Mouse (Mus musculus) gastrocnemius, postnatal 25 days (tissue): ENCODE results near the gene Nsun7. TPM values are rescaled to one million over a fixed set of nuclear protein-coding genes. Genes with fewer than 3 reads are reported as not detected.
A peak's percentile ranks its signal among the peaks of the same experiment; 100 is the strongest.

Experiments used
- DNase-seq: peaks from one replicate; pipeline ENCODE4 v3.0.0; 2022
- total RNA-seq, 2 experiments: library from RNA; stranded (reverse); gene quantifications; 1 replicate in 1 of 2; 2 replicates in 1 of 2; pipeline ENCODE4 v1.2.3; 2021

Gene Nsun7
- total RNA-seq, 2 experiments from 2014 or later = not detected

DNA sequence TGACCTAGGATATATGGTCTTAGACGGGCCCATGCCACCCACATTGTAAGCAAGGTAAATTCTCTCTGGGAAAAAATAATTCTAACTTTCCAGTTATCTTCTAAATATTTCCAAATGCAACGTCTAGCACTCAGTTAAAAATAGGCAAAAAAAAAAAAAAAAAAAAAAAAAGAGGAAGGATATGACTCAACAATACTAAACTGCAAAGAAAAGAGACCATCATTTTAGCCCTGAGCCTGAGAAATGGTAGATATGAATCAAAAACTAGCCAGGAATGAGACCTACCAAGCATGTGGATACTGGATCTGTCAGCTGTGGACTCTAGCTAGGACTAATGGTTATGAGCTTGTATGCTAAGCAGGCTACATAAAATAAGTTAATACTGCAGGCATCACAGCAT is 20.0 kb downstream of the Nsun7 start:
- DNase-seq = no peak

DNA sequence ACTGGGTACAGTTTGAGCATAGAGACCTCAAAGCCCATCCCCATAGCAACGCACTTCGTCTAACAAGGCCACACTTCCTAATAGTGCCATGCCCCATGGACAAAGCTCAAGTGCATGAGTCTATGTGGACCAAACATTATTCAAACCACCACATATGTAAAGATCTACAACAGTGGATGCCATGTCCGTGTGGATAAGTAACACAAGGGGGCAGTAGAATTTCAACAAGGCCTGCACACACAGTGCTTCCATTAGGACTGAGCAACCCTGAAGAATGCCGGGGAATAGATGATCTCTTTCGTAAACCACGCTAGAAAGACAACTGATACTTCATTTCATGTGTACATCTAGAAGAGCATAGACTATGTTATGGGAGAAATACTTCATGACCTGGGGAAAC is 21.0 kb downstream of the Nsun7 start:
- no peak for DNase-seq

DNA sequence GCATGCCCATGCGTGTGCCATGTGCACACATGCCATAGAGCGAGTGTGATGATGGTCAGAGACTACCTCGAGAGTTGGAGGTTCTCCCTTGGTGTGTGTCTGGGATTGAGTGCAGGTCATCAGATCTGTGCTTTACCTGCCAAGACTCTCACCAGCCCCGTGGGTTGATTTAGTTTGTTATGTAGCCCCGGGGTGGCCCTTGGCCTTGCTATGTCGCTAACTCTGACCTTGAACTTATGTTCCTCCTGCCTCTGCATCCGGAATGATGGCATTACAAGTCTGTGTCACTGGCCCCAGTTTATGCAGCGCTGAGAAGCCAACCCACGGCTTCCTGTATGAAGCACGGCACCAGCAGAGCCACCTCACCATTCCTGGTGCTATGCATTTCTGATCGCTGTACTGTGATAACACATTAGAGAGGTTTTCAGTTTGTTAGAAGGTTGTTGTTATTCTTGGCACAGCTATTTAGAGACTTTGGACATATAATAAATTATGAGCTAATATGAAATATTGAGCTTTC is 34.5 kb downstream of the Nsun7 start:
- DNase-seq = no peak

DNA sequence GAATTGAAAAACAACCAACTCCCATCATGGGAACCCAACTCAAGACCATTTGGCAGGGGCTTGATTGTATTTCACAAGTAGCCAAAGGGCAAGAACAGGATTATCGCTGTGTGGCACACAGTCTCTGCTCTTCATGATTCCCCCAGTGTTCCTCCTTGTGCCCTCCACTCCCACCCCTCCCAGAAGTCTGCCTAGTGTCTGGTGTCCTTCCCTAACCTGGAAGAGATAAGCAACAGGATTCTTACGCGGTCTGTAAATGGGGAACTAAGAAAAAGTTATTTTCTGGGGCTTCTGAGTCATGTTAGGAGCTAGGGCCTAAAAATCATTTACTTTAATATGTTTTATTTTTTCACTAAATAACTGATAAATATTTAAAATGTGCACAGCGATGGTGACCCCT is 35.3 kb downstream of the Nsun7 start:
- no peak for DNase-seq

DNA sequence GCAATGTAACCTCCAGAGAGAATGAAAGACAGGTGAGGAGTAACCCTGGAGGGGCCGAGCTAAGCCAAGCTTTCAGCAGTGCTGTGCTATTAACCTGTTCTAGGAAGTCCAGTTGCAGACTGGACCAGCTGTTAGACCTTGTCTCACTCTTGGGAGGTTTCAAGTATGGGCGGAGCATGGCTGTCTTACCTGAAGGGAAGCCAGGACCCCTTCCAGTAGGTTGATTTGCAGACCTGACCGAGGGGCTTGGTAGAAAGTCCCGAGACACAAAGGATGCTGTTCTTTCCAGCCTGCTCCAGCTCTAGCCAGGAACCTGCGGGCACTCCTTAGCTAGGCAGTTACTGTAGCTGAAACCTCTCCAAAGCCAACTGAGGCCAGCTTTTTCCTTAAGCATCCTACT is 36.4 kb downstream of the Nsun7 start:
- DNase-seq = no peak

DNA sequence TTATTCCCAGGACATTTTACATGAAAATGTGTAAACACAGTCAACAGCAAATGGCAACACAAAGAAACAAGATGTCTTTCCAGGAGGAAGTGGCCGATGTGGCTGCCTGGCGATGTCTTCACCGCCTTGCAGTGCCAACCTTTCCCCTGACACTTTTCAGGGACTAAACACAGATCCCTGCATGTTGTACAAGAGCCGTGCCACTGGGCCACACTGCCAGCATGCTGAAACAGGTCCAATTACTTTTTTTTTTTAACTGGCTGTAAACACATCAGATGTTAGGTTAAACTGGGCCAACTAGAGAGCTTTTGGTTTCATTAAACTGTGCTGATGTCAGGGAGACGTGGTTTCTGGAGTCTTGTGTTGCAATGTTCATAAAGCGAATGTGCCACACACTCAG is 39.2 kb downstream of the Nsun7 start:
- DNase-seq = no peak

DNA sequence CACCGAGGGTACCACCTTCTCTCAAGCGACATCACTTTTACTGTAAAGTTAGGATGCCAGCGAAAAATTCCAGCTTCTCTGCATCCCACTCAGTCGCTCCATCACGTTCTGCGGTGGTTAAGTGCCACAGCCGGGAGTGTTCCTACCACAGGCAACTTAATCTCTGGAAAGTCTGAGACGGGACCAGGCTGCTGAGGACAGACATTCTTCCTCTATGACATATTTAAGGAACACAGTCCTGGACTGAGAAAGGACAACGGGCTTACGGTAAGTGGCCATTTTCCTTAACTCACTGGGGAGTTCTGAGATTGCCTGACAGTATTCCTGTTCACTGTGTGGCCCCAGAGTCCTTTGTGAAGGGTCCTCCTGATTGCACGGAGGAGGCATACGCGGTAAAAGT is 40.9 kb downstream of the Nsun7 start:
- no peak for DNase-seq

DNA sequence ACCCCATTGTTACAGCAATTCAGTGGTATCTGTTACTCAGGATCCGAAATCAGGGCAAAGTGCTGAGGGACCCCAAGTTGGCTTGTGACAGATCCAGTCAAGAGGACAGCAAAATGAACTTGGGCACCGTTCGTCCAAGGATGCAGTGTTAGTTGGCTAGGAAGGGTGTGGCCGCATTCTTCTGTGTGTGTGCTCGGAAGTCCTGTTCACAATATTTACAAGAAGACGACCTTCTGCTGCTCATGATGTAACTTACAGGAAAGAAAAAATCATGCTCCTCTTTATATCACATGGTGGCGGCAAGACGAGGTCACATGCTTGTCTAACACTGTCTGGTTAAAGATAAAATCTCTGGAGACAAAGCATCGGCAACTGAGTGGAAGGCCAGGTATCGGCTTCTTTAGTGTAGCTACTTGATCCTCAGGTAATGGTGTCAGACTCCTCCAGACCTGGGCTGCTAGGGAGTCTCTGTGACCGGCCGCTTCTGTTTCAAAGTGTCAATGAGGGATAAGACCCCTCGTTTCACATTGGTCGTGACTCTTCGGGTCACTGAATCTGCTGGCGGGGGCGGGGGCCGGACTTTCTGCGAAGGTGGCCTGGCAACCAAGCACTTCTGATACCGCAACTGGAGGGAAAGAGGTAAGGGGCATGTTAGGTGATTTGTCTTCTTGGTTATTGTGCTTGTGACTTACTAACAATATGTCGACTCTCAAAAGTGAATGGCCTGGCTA is 42.6 kb downstream of the Nsun7 start:
- no peak for DNase-seq

DNA sequence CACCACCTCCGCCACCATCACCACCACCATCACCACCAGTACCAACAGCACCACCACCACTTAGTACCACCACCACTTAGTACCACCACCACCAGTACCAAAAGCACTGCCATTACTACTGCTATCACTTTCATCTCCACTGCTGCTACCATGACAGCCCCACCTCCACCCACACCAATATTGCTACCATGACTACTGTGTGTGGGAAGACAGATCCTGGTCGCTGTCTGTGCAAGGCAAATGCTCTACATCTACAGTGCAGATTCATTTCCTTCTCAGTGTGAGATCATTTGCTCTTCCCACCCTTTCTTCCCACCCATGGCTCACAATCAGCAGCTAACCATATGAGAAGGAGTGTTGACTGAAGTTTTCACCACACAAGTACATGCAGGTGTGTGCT is 43.2 kb downstream of the Nsun7 start:
- DNase-seq = no peak

DNA sequence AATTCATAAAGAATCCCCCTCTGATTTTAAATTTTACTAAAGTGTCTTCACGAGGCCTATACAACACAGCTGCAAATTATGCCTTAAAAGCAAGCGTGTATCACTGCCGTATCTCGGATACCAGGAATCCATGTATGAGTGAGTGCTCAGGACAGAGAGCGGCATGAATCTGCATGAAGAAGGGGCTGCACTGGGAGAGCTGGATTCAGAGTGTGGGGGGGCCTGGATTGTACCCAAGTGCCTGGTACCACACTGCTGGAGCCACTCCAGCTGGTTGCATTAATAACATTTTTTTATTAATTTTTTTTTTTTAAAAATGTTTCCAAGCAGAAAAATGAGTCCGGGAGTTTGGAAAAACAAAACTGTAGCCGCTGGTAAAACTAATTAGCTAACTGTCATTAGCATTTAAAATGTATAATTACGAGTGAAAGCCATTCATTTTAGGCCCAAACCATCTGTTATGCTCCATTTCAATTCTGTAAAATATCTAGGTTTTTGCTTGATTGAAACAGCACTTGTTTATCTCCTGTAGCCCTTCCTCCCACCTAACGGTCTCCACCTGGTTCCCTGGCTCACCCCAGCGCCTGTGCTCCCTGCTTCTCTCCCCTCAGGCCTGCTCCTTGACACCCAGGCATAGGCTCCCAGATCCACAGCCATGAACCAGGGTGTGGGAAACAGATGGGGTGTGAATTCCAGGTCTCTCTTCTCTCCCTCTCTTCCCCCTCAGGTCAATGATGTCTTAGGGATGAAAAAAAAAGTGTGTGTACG is 44.8 kb downstream of the Nsun7 start:
- no peak for DNase-seq

DNA sequence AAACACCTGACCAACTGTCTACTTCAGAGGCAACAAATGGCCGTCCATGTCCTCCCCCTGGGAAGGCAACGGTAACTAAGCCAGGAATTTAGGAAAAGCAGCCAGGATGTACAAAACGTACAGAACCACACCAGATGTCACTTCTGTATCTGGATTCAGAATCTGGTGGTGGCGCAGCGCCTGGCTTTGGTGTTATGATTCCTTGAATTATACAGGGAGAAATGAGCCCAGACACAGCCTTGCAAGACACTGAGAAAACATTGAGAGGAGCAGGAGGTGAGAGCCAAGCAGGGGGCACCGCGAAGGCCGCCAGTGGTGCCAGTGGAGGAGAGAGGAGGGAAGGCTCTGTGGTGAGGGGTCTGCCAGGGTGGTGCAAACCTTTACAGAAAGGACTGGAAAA is 45.8 kb downstream of the Nsun7 start:
- no peak for DNase-seq

DNA sequence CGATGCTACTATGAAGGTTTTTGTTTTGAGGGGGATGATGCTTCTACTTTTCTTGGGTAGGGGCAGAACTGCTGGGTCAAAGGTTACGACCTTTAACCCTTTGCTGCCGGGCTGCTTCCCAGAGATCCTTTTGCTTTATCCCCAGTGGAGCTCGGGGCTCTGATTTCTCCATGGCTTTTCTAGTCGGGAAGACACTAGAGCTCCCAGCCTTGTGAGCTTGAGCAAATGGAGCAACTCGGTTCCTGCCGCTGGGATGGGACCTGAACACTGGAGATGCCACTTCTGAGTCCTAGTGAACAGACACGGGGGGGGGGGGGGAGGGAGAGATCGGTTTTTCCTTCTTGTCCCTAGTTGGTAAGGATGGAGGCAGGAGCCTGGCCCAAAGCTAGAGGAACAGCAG is 50.6 kb downstream of the Nsun7 start:
- no peak for DNase-seq

DNA sequence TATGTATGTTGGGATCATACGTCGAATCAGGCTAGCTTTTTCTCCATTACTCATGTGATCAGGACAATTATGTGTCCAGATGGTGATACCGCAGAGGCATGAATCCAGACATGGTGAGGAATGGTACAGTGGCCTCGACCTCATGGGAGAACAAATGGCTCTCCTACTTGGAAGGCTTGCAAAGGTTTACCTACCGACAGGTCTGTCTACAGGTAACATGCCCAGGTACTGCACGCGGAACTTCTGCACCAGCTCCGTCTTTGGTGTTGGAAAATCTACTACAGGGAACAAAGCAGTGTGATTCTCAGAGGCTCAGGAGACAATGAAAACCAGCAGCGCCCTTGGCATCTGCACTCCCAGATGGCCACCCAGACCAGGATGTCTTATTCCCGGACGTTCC is 51.1 kb downstream of the Nsun7 start:
- DNase-seq = no peak

DNA sequence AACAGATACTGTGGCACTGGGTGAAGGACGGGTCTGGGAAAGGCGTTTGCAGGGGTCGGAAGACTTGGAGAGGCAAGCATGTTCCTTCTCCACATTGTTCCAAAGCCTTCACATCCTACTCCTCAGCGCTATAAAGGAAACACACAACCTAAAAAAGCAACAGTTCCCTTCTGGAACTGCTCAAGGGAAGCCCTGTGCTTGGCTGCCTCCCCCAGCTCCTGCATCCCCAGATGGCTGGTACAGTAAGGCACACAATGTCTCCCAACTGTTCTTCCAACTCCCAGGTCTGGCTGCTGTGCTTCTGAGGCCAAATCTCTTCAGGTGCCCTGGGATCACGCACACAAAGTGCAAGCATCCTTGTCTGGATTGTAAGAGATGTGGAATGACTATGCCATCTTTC is 56.1 kb downstream of the Nsun7 start:
- DNase-seq = no peak

DNA sequence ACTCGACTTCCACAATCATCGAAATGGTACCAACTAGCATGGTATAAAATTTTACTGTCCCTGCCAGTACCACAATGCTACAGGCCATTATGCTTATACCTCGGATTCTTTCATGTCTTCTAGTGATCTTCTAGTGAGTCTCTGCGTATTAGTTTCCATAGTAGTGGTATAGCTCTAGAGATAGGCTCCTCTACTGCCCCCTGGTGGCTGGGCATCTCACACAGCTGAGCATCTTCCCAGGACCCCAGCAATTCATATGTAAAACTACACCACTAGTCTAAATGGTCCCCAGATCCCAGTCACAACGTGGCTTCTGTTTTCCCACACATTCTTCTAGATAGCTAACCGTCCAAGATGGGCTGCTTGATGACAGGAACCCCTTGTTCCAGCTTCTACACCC is 59.6 kb downstream of the Nsun7 start:
- no peak for DNase-seq

DNA sequence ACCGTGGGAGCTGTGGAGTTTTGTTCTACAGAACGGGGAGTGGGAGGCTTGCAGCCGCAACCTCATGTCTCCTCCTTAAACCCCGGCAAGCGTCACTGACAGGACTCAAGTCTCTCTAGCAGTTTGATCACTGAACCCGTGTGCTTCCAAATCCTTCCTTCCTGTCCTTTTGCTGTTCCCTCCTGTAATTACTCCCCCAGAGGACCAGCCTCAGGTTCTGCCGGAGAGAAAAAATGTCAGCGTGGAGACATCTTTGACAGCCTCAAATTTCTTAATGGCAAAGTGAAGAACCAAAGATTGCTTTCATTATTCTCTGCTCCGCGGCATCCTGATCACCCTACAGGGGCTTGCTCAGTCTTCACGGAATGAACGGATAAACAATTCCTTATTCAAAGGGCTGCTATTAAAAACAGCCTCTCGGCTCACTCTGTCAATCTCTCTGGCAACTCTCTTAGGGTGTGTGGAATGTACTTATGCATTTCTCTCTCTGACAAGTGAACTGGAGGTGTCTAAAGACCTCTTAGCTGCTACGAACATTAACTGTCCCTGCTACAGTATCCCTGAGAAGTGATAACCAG is 60.2 kb downstream of the Nsun7 start:
- DNase-seq = no peak

DNA sequence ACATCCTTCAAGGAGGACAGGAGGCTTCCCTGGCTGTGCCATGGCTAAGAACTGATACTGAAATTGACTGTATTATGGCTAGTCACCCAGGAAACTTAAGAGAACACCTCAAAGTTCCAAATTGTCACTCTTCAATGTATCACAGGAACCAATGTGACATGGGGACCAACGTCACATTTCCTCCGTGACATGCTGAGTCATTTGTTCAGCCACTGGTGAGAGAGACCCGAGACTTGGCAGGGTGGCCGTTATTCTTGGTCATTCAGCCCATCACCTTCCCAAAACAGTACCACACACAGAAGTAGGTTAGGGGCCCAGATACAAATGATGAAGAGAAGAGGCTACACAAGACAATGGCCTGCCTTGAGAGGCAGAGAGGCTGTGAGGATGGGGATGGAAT is 63.4 kb downstream of the Nsun7 start:
- no peak for DNase-seq

DNA sequence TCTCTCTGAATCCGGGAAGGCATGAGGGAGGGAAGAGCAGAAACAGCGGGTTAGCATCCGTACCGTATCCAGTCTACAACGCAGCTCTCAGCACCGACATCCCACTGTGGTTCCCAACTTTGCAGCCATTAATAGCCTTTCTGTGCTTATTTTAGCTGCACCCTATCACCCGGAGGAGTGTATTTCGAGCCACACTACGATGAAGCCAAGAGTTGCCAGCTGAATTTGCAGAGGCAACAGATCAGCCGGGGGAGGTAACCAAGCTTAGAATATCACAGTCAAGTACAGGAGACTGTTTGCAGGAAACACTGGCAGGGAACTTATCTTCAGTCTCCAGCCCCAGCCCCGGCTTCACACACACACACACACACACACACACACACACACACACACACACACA is 63.9 kb downstream of the Nsun7 start:
- DNase-seq = peak; percentile 59

DNA sequence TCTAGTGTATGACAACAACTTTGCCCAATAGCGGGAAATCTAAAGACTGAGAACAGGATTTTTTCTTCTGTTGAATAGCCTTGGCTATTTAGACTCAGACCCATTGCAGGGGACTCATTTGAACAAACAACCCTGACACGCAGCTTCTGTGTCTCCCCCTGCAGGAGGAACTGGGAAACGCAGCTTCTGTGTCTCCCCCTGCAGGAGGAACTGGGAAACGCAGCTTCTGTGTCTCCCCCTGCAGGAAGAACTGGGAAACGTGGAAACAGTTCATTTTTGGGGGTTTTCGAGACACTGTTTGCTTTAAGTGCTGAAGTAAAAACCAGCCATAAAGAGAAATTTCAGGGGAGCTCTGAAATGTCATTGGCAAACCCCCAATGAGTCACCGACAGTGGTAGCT is 66.7 kb downstream of the Nsun7 start:
- DNase-seq = no peak

DNA sequence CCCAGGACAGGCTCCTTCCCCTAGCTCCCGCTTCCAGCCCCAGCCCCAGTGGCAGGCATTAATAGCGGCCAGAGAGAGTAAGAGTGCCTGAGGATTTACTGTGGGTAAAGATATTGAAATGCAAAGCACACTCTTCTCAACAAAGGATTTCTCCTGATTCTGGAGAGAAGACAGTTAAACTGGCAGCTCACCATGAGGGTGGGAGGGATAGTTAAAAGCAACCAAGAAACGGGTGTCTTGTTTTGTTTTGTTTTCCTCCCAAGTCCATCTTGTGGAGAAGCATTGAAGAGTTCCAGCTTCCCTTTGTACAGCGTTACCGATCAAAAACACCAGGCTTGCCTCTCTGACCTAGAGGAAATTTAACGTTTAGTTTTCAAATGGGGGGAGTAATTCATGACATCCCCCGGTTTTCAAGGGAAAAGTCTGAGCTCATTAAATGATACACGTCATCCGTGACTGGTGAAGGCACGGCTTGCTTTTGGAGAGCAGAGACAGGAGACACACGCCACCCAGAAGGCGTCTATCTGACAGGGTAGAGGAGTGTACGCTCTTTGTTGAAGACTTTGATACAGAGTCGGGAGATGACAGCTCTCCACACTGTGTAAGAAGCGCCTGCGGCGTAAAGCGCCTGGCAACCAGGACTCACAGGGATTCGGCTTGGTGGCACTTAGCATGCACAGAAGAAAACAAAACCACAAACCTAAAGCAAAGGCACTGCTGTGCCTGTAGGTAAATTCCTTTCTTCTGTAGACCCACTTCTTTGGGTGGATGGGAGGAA is 68.4 kb downstream of the Nsun7 start:
- DNase-seq = no peak

DNA sequence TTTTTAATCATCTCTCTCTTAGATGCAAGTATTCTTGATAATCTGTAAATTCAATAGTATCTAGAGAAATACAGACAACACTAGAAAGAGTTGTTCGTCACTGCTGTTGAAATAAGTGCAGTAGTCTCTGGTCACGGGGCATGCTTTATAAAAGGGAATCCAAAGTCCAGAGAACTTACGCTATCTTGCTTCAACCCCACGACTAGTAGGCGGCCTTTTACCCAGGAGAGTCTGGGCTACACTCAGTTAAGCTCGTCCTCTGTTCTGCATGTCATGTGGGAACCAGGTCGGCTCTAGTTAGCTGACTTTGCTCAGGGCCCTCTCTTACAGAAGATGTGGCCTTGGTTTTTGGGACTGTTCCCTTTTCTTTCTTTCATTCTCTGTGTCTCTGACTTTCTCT is 69.1 kb downstream of the Nsun7 start:
- no peak for DNase-seq

DNA sequence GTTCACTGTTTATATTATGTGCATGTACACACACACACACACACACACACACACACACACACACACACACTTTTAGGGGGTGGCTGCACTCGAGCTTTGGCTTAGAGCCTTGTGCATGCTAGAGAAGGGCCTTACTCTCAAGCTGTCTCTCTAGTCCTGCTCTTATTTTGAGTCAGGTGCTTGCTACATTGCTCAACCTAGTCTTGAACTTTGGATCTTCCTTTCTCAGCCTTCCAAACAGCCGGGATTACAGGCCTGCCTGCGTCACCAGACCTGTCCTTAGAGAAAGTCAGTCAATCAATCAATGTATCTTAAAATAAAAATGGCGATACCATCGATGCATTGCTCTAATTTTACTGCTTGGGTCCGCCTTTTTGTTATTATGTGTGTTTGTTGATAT is 71.1 kb downstream of the Nsun7 start:
- no peak for DNase-seq
